Mouse (Mus musculus): ENCODE measurements around the gene Rpl3l.

GRCm38 (mm10) chr17:24742307-24742706 lies 14.7 kb downstream of the Rpl3l start:
- TF ChIP-seq POLR2A (IDR thresholded peaks at IDR 0.05; ENCODE audit: low read depth, low read length) = no peak
- no peak for TF ChIP-seq CTCF (IDR thresholded peaks at IDR 0.05; ENCODE audit: borderline replicate concordance, insufficient read depth, low read length)
